Mouse (Mus musculus): Measurements from ENCODE around the gene Fkbp15.

- TF ChIP-seq POLR2A (IDR thresholded peaks at IDR 0.05; ENCODE audit: low read depth, low read length) (no peak), CTCF (conservative IDR thresholded peaks at IDR 0.05; ENCODE audit: insufficient read depth, insufficient read length, low read depth, low read length) (peak; percentile 56)
Observed at GRCm38 (mm10) chr4:62407730-62408582, 47.6 kb upstream of the Fkbp15 start.

All from kidney, adult 2 months (tissue).